Mouse (Mus musculus) midbrain, embryonic 13.5 days (tissue): Measurements from ENCODE around the gene Slc30a6. TPM values are rescaled to one million over a fixed set of nuclear protein-coding genes. Genes with fewer than 3 reads are reported as not detected.

ENCODE experiments used
- ATAC-seq: fragments of 200-750 bp; cut with Nextera tagmentation; 2 replicates; pipeline ENCODE4 v1.8.0; 2017; ENCODE audit warnings: mild to moderate bottlenecking, moderate TSS enrichment, moderate library complexity
- H3K27ac ChIP-seq: fragments of 300-500 bp; sonication (generic); 2 replicates; pipeline ENCODE4 v1.5.1; 2015; ENCODE audit warnings: inconsistent platforms, mild to moderate bottlenecking, moderate library complexity
- H3K27me3 ChIP-seq: fragments of 300-500 bp; sonication (generic); 2 replicates; pipeline ENCODE4 v1.6.1; 2015; ENCODE audit warnings: mild to moderate bottlenecking, inconsistent platforms
- H3K36me3 ChIP-seq: fragments of 300-500 bp; sonication (generic); 2 replicates; pipeline ENCODE4 v1.6.1; 2015; ENCODE audit warnings: mild to moderate bottlenecking, inconsistent platforms
- H3K4me1 ChIP-seq: fragments of 300-500 bp; sonication (generic); replicated peaks from 2 replicates; pipeline ENCODE4 v1.6.1; 2015; ENCODE audit warnings: inconsistent platforms
- H3K4me2 ChIP-seq: fragments of 300-500 bp; sonication (generic); replicated peaks from 2 replicates; pipeline ENCODE4 v1.6.1; 2015; ENCODE audit warnings: moderate library complexity, mild to moderate bottlenecking, inconsistent platforms
- H3K4me3 ChIP-seq: fragments of 300-500 bp; sonication (generic); replicated peaks from 2 replicates; pipeline ENCODE4 v1.5.1; 2015; ENCODE audit warnings: mild to moderate bottlenecking, inconsistent platforms
- H3K9ac ChIP-seq: fragments of 300-500 bp; sonication (generic); replicated peaks from 2 replicates; pipeline ENCODE4 v1.6.1; 2015; ENCODE audit warnings: mild to moderate bottlenecking, inconsistent platforms
- H3K9me3 ChIP-seq: fragments of 300-500 bp; sonication (generic); 2 replicates; pipeline ENCODE4 v1.6.1; 2016; ENCODE audit warnings: mild to moderate bottlenecking, inconsistent platforms
- WGBS: fragments of 180-500 bp; shearing (Covaris S2); methylation state at CpG from one replicate; pipeline ENCODE4 v1.1.7; 2015; 5-methylcytosine and 5-hydroxymethylcytosine counted together
- polyA plus RNA-seq: library from polyadenylated mRNA; unstranded; fragments of >200 nt; fragmentation: Nextera tagmentation; extraction: Ambion mirVana; gene quantifications from 2 replicates; pipeline ENCODE4 v1.2.1, GENCODE M21; 2015

The Slc30a6 gene
- 29.9 and 33.6 TPM in 2 replicates for polyA plus RNA-seq

GRCm38 (mm10) chr17:74395383-74396065 lies at the start of gene Slc30a6:
Gene Slc30a6, plus strand, starts transcription at chr17:74395608.
- Histone ChIP-seq H3K4me3 (peak within 1 kb of the TSS; percentile 85), H3K4me1 (peaks cover 17% of the 10 kb centered on the region), H3K27me3 (no peaks in the 10 kb centered on the region), H3K9me3 (no peaks in the 10 kb centered on the region), H3K36me3 (no peaks in the 10 kb centered on the region), H3K4me2 (peak within 1 kb of the TSS; percentile 67), H3K27ac (peak within 1 kb of the TSS; percentile 89), H3K9ac (peak within 1 kb of the TSS; percentile 91)
- under 1% methylated on average over 41 of the region's 41 CpGs for WGBS
- peak; percentile 99 for ATAC-seq

GRCm38 (mm10) chr17:74363592-74363991 lies 31.8 kb upstream of the Slc30a6 start:
- Histone ChIP-seq H3K9ac (no peak overlapping the region), H3K4me1 (no peaks in the 10 kb centered on the region), H3K9me3 (no peaks in the 10 kb centered on the region), H3K36me3 (peaks cover 57% of the 10 kb centered on the region), H3K27me3 (no peaks in the 10 kb centered on the region), H3K4me3 (no peak overlapping the region), H3K4me2 (no peak overlapping the region), H3K27ac (no peak overlapping the region)
- no peak for ATAC-seq
- 92% methylated on average over 1 of the region's 1 CpGs for WGBS

GRCm38 (mm10) chr17:74376916-74377315 lies 18.5 kb upstream of the Slc30a6 start:
- WGBS: 94% methylated on average over 1 of the region's 1 CpGs
- no peaks in the 10 kb centered on the region for H3K4me1 ChIP-seq
- no peak for ATAC-seq
- no peaks in the 10 kb centered on the region for H3K27me3 ChIP-seq
- no peak overlapping the region for H3K27ac ChIP-seq
- H3K4me2 ChIP-seq: no peak overlapping the region
- H3K36me3 ChIP-seq: peaks cover 74% of the 10 kb centered on the region
- H3K4me3 ChIP-seq: no peak overlapping the region
- H3K9me3 ChIP-seq: no peaks in the 10 kb centered on the region
- no peak overlapping the region for H3K9ac ChIP-seq

- Histone ChIP-seq H3K9ac (no peak overlapping the region), H3K9me3 (no peaks in the 10 kb centered on the region), H3K36me3 (peaks cover 67% of the 10 kb centered on the region), H3K4me2 (no peak overlapping the region), H3K4me1 (no peaks in the 10 kb centered on the region), H3K27me3 (no peaks in the 10 kb centered on the region), H3K27ac (no peak overlapping the region), H3K4me3 (no peak overlapping the region)
- ATAC-seq: no peak
These were observed 8.8 kb upstream of the Slc30a6 start for GRCm38 (mm10) chr17:74386657-74387056.

- H3K4me1 ChIP-seq: 0 out of 2 replicates have a peak, but pooled peaks cover 2% of the 10 kb centered on the region
- WGBS: 84% methylated on average over 3 of the region's 3 CpGs
- H3K4me3 ChIP-seq: no peak overlapping the region
- no peaks in the 10 kb centered on the region for H3K27me3 ChIP-seq
- peaks cover 35% of the 10 kb centered on the region for H3K36me3 ChIP-seq
- no peak overlapping the region for H3K27ac ChIP-seq
- H3K9ac ChIP-seq: no peak overlapping the region
- H3K4me2 ChIP-seq: no peak overlapping the region
- ATAC-seq: no peak
- no peaks in the 10 kb centered on the region for H3K9me3 ChIP-seq
These were observed 5.6 kb upstream of the Slc30a6 start for GRCm38 (mm10) chr17:74389847-74390246.

GRCm38 (mm10) chr17:74394381-74394780 lies 1.0 kb upstream of the Slc30a6 start:
- no peak overlapping the region; the same call in 1 of the 2 replicates for H3K4me3 ChIP-seq
- no peaks in the 10 kb centered on the region for H3K36me3 ChIP-seq
- no peak for ATAC-seq
- 73% methylated on average over 2 of the region's 2 CpGs for WGBS
- H3K9me3 ChIP-seq: no peaks in the 10 kb centered on the region
- no peaks in the 10 kb centered on the region for H3K27me3 ChIP-seq
- H3K27ac ChIP-seq: no peak overlapping the region
- no peak overlapping the region for H3K9ac ChIP-seq
- H3K4me2 ChIP-seq: peak overlapping the region; percentile 67; the same call in 1 of the 2 replicates
- peaks cover 17% of the 10 kb centered on the region for H3K4me1 ChIP-seq

- peaks cover 17% of the 10 kb centered on the region for H3K4me1 ChIP-seq
- peak overlapping the region; percentile 67 for H3K4me2 ChIP-seq
- peak; percentile 46 for ATAC-seq
- no peaks in the 10 kb centered on the region for H3K36me3 ChIP-seq
- no peaks in the 10 kb centered on the region for H3K9me3 ChIP-seq
- WGBS: 30% methylated on average over 16 of the region's 16 CpGs
- H3K9ac ChIP-seq: peak overlapping the region; percentile 40; the same call in 1 of the 2 replicates
- no peak overlapping the region for H3K27ac ChIP-seq
- H3K27me3 ChIP-seq: no peaks in the 10 kb centered on the region
- H3K4me3 ChIP-seq: peak overlapping the region; percentile 85
These were observed 553 bp upstream of the Slc30a6 start for GRCm38 (mm10) chr17:74394855-74395254.

GRCm38 (mm10) chr17:74396766-74397165 lies 1.4 kb downstream of the Slc30a6 start:
- 85% methylated on average over 4 of the region's 4 CpGs for WGBS
- peak overlapping the region; percentile 85 for H3K4me3 ChIP-seq
- ATAC-seq: no peak

GRCm38 (mm10) chr17:74397173-74397572 lies 1.8 kb downstream of the Slc30a6 start:
- Histone ChIP-seq H3K4me3 (no peak overlapping the region), H3K27me3 (no peaks in the 10 kb centered on the region), H3K9me3 (no peaks in the 10 kb centered on the region), H3K4me1 (peaks cover 17% of the 10 kb centered on the region), H3K9ac (no peak overlapping the region), H3K4me2 (no peak overlapping the region), H3K27ac (no peak overlapping the region), H3K36me3 (peaks cover 4% of the 10 kb centered on the region; the same call in 1 of the 2 replicates)
- ATAC-seq: no peak
- WGBS: 77% methylated on average over 2 of the region's 2 CpGs

More at GRCm38 (mm10) chr17:74396766-74397165, 1.4 kb downstream of the Slc30a6 start:
- no peak overlapping the region for H3K27ac ChIP-seq
- peaks cover under 1% of the 10 kb centered on the region; the same call in 1 of the 2 replicates for H3K36me3 ChIP-seq
- H3K9ac ChIP-seq: 0 out of 2 replicates have a peak overlapping the region, but pooled peaks have one; percentile 2
- no peaks in the 10 kb centered on the region for H3K9me3 ChIP-seq
- H3K27me3 ChIP-seq: no peaks in the 10 kb centered on the region
- H3K4me2 ChIP-seq: peak overlapping the region; percentile 67
- peaks cover 17% of the 10 kb centered on the region for H3K4me1 ChIP-seq

GRCm38 (mm10) chr17:74402486-74403222 lies 7.2 kb downstream of the Slc30a6 start:
- no peak overlapping the region for H3K4me3 ChIP-seq
- no peak for ATAC-seq
- peaks cover 51% of the 10 kb centered on the region for H3K36me3 ChIP-seq
- H3K9ac ChIP-seq: no peak overlapping the region
- H3K27ac ChIP-seq: no peak overlapping the region
- no peaks in the 10 kb centered on the region for H3K27me3 ChIP-seq
- WGBS: 93% methylated on average over 12 of the region's 12 CpGs
- no peak overlapping the region for H3K4me2 ChIP-seq
- no peaks in the 10 kb centered on the region for H3K9me3 ChIP-seq
- H3K4me1 ChIP-seq: no peaks in the 10 kb centered on the region

- no peak for ATAC-seq
- 91% methylated on average over 8 of the region's 8 CpGs for WGBS
- H3K36me3 ChIP-seq: peaks cover 68% of the 10 kb centered on the region
- no peak overlapping the region for H3K4me2 ChIP-seq
- no peak overlapping the region for H3K27ac ChIP-seq
- no peak overlapping the region for H3K9ac ChIP-seq
- H3K4me3 ChIP-seq: no peak overlapping the region
- no peaks in the 10 kb centered on the region for H3K27me3 ChIP-seq
- no peaks in the 10 kb centered on the region for H3K4me1 ChIP-seq
- no peaks in the 10 kb centered on the region for H3K9me3 ChIP-seq
These were observed 11.1 kb downstream of the Slc30a6 start for GRCm38 (mm10) chr17:74406487-74406886.

- Histone ChIP-seq H3K9me3 (no peaks in the 10 kb centered on the region), H3K4me3 (no peak overlapping the region), H3K27ac (no peak overlapping the region), H3K9ac (no peak overlapping the region), H3K4me2 (no peak overlapping the region), H3K27me3 (no peaks in the 10 kb centered on the region), H3K4me1 (no peaks in the 10 kb centered on the region), H3K36me3 (peaks cover 69% of the 10 kb centered on the region)
- WGBS: 60% methylated on average over 4 of the region's 4 CpGs
- ATAC-seq: no peak
These were observed 14.3 kb downstream of the Slc30a6 start for GRCm38 (mm10) chr17:74409722-74410121.
